Mouse (Mus musculus) myocyte (in vitro differentiated cells): ENCODE results near the gene Atrip.

Source experiments
- CEBPB ChIP-seq: IDR thresholded peaks from 2 replicates; pipeline ENCODE4 v1.6.1; 2011; ENCODE audit warnings: mild to moderate bottlenecking, moderate library complexity; ENCODE audit not compliant: poor library complexity, insufficient read depth, severe bottlenecking
- E2F4 ChIP-seq: IDR thresholded peaks from one replicate; pipeline ENCODE4 v1.6.1; 2011; ENCODE audit warnings: mild to moderate bottlenecking, control low read depth, moderate library complexity; ENCODE audit not compliant: insufficient read depth
- MAX ChIP-seq: IDR thresholded peaks from one replicate; pipeline ENCODE4 v1.6.1; 2011; ENCODE audit warnings: low read depth, mild to moderate bottlenecking, control low read depth
- MYOD1 ChIP-seq, 3 experiments: IDR thresholded peaks; one replicate each; pipeline ENCODE4 v1.6.1; 2011; ENCODE audit warnings: control low read depth in 2 of 3, low read depth in 2 of 3, mild to moderate bottlenecking in 2 of 3, moderate library complexity in 1 of 3; ENCODE audit not compliant: insufficient read length in 2 of 3, control insufficient read depth in 1 of 3
- MYOG ChIP-seq, 3 experiments: IDR thresholded peaks; one replicate each; pipeline ENCODE4 v1.6.1; 2011; ENCODE audit warnings: control low read depth in 2 of 3, low read depth in 2 of 3, mild to moderate bottlenecking in 2 of 3; ENCODE audit not compliant: insufficient read length in 2 of 3, control insufficient read depth in 1 of 3, insufficient read depth in 1 of 3
- POLR2A ChIP-seq: IDR thresholded peaks from one replicate; pipeline ENCODE4 v1.6.1; 2011; ENCODE audit warnings: low read depth, mild to moderate bottlenecking, control low read depth, moderate library complexity; ENCODE audit not compliant: insufficient read length
- REST ChIP-seq: IDR thresholded peaks from one replicate; pipeline ENCODE4 v1.6.1; 2011; ENCODE audit warnings: mild to moderate bottlenecking, control low read depth, moderate library complexity; ENCODE audit not compliant: insufficient read depth, insufficient read length
- SRF ChIP-seq: IDR thresholded peaks from one replicate; pipeline ENCODE4 v1.6.1; 2011; ENCODE audit warnings: low read depth; ENCODE audit not compliant: control insufficient read depth, insufficient read length
- TCF12 ChIP-seq: IDR thresholded peaks from one replicate; pipeline ENCODE4 v1.6.1; 2011; ENCODE audit warnings: mild to moderate bottlenecking, control low read depth; ENCODE audit not compliant: poor library complexity, insufficient read depth, severe bottlenecking
- USF1 ChIP-seq: IDR thresholded peaks from one replicate; pipeline ENCODE4 v1.6.1; 2011; ENCODE audit warnings: low read depth, mild to moderate bottlenecking, control low read depth, moderate library complexity

DNA sequence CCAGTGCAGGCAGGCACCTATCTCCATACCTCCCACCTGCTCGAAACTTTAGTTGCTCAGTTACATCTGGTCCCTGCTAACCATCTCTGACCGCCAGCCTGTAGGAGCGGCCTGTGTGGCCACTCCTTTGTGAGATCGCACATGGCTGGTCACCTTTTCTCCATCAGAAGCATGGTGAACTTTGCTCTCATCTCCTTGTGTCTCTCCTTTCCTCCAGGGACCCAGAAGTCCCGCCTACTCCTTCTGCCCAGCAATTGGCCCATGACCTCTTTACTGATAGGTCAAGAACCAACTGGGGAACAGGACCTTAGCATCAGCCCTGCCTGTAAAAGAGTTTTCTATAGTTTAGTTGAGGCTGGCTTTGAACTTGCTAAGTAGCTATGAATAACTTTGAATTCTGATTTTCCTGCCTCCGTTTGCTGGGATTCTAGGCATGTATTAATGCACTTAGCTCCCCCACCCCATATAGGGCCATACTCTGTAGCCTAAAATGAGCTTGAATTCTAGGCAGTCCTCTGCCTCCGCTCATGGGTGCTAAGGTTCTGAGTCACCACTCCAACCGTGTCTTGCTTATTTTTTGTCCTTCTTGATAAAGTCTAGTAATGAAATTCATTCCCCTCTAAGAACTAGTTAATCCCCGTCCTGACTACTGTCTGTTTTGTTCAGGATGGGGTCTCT, 23.8 kb downstream of the Atrip start:
- TF ChIP-seq CEBPB, result no peak
- TF ChIP-seq POLR2A, result no peak
- TF ChIP-seq E2F4, result no peak
- TF ChIP-seq USF1, result no peak
- no peak for TF ChIP-seq TCF12
- TF ChIP-seq REST, result no peak
- TF ChIP-seq MYOD1 (IDR thresholded peaks at IDR 0.05; ENCODE audit: control insufficient read depth in 1 of 3, insufficient read length in 2 of 3, low read depth in 2 of 3), result no peak
- no peak for TF ChIP-seq SRF
- no peak for TF ChIP-seq MAX
- TF ChIP-seq MYOG (IDR thresholded peaks at IDR 0.05; ENCODE audit: control insufficient read depth in 1 of 3, insufficient read depth in 1 of 3, insufficient read length in 2 of 3, low read depth in 2 of 3), result no peak
